Mouse (Mus musculus): ENCODE data around the gene Zfp934.
"Not testable (repeated sequence)": the region's sequence is repeated elsewhere in the genome, so short reads cannot be mapped to it uniquely, and the experiment has no call there.

GRCm38 (mm10) chr13:62617449-62617848 lies 46.5 kb upstream of the Zfp934 start:
- not testable (repeated sequence) for TF ChIP-seq POLR2A, CTCF (IDR thresholded peaks at IDR 0.05; ENCODE audit: insufficient read depth, low read depth, low read length)

All from olfactory bulb, adult 2 months (tissue).